Mouse (Mus musculus): ENCODE results near the gene Card14. TPM values are rescaled to one million over a fixed set of nuclear protein-coding genes. Genes with fewer than 3 reads are reported as not detected.
A peak's percentile ranks its signal among the peaks of the same experiment; 100 is the strongest.

The Card14 gene
- polyA plus RNA-seq, 1 experiment from 2014 or later: 3.2 TPM

DNA sequence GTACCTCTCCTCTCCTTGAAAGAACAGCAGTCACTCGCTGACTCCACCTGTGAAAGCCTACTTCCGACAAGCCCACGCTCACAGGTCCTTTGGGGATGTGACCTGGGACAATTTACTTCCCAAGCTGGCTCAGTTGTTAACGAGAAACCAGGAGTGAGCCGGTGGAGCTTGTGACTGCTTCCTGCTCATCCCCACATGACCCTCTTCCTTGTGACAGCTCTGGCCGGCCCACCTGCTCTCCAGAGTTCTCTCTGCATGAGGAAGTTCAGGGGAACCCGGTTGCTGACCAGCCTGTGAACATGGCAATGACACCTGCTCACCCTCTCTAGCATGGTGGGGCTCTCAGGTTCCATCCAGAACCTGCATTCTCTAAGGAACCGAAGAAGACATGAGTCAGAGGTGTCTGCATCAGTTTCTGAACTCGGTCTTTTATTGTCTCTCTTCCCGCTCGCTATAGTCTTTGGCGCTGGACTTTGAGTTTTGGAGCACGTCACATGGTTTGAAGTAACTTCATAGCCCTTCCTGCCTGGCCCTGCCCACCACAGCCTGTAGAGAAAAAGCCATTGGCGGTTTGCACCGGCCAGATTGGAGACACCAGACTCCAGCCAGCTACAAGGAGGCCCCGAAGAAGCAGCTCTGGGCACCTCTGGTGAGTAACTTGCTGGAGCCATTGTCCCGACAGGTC, 6.8 kb downstream of the Card14 start:
- peak; percentile 65; the same call in 1 of the 2 replicates for ATAC-seq (ENCODE audit: insufficient read depth, low FRiP score)
- no peaks in the 10 kb centered on the region for H3K36me3 ChIP-seq (ENCODE audit: control insufficient read depth, insufficient read depth, low read length)
- no peaks in the 10 kb centered on the region for H3K4me1 ChIP-seq (ENCODE audit: control insufficient read depth, insufficient read depth, low read length)
- H3K9me3 ChIP-seq (replicated peaks; ENCODE audit: control insufficient read depth, low read length): no peaks in the 10 kb centered on the region
- H3K9ac ChIP-seq (ENCODE audit: low read length): no peak overlapping the region; the same call in 1 of the 2 replicates
- H3K4me3 ChIP-seq (replicated peaks; ENCODE audit: low read length): no peak overlapping the region
- no peaks in the 10 kb centered on the region for H3K27me3 ChIP-seq (ENCODE audit: control insufficient read depth, insufficient read depth, low read length)
- 68% methylated on average over 17 of the region's 17 CpGs for WGBS
- H3K27ac ChIP-seq (ENCODE audit: low read length): no peak overlapping the region
- no peak overlapping the region for H3K4me2 ChIP-seq (ENCODE audit: low read depth, low read length)

DNA sequence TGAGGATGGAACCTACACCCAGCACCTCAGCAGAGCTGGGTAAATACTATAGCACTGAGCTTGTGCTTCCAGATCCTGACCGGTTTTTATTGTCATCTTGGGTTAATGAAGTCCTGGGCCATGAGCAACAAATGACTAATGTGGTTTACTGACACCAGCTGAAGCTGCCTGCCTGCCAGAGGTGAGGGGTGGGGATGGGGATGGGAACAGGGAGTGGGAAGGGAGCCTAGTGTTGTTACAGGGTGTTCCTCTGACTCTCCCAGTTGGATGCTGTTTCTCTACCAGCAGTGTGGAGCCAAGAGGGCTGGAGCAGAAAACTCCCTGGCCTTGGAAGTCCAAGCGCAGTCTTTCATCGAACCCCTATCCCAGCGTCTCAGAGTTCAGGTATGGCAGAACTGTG, 9.2 kb downstream of the Card14 start:
- 76% methylated on average over 4 of the region's 4 CpGs for WGBS
- no peaks in the 10 kb centered on the region for H3K9me3 ChIP-seq (replicated peaks; ENCODE audit: control insufficient read depth, low read length)
- no peak overlapping the region for H3K27ac ChIP-seq (ENCODE audit: low read length)
- no peaks in the 10 kb centered on the region for H3K36me3 ChIP-seq (ENCODE audit: control insufficient read depth, insufficient read depth, low read length)
- H3K4me2 ChIP-seq (ENCODE audit: low read depth, low read length): no peak overlapping the region
- no peaks in the 10 kb centered on the region for H3K4me1 ChIP-seq (ENCODE audit: control insufficient read depth, insufficient read depth, low read length)
- H3K4me3 ChIP-seq (replicated peaks; ENCODE audit: low read length): no peak overlapping the region
- no peaks in the 10 kb centered on the region for H3K27me3 ChIP-seq (ENCODE audit: control insufficient read depth, insufficient read depth, low read length)
- ATAC-seq (ENCODE audit: insufficient read depth, low FRiP score): no peak
- no peak overlapping the region for H3K9ac ChIP-seq (ENCODE audit: low read length)

DNA sequence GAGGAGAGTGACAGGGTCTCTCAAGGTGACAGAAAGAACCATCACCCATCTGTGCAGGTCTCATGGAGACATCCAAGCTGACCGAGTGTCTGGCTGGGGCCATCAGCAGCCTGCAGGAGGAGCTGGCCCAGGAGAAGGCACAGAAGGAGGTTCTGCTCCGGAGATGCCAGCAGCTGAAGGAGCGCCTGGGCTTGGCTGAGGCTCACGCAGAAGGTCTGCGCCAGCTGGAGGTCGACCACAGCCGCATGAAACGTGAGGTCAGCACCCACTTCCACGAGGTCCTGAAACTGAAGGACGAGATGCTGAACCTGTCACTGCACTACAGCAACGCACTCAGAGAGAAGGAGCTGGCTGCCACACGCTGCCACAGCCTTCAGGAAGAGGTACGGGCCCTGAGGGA, 15.0 kb downstream of the Card14 start:
- 73% methylated on average over 13 of the region's 13 CpGs for WGBS
- Histone ChIP-seq H3K27me3 (ENCODE audit: control insufficient read depth, insufficient read depth, low read length) (no peaks in the 10 kb centered on the region), H3K9me3 (replicated peaks; ENCODE audit: control insufficient read depth, low read length) (no peaks in the 10 kb centered on the region), H3K27ac (ENCODE audit: low read length) (no peak overlapping the region), H3K36me3 (ENCODE audit: control insufficient read depth, insufficient read depth, low read length) (no peaks in the 10 kb centered on the region), H3K9ac (ENCODE audit: low read length) (no peak overlapping the region), H3K4me1 (ENCODE audit: control insufficient read depth, insufficient read depth, low read length) (no peaks in the 10 kb centered on the region), H3K4me2 (ENCODE audit: low read depth, low read length) (no peak overlapping the region), H3K4me3 (replicated peaks; ENCODE audit: low read length) (no peak overlapping the region)
- ATAC-seq (ENCODE audit: insufficient read depth, low FRiP score): no peak

DNA sequence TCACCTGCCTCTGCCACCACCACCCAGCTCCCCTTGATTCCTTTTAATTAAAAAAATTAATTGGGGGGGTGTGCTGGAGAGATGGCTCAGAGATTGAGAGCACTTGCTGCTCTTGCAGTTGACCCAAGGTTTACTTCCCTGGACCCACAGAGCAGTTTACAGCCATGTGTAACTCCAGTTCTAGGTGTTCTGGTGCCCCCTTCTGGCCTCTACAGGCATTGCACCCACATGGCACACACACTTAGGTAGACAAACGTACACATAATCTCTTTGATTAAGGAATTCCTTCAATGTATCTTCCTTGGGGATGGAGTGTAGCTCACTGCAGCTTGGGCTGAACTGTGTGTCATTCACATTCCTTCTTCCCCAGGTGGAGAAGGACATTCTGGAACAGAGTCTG, 17.5 kb downstream of the Card14 start:
- H3K36me3 ChIP-seq (ENCODE audit: control insufficient read depth, insufficient read depth, low read length): no peaks in the 10 kb centered on the region
- no peaks in the 10 kb centered on the region for H3K4me1 ChIP-seq (ENCODE audit: control insufficient read depth, insufficient read depth, low read length)
- H3K4me3 ChIP-seq (replicated peaks; ENCODE audit: low read length): no peak overlapping the region
- H3K27me3 ChIP-seq (ENCODE audit: control insufficient read depth, insufficient read depth, low read length): no peaks in the 10 kb centered on the region
- 76% methylated on average over 1 of the region's 1 CpGs for WGBS
- no peak overlapping the region for H3K9ac ChIP-seq (ENCODE audit: low read length)
- no peak overlapping the region for H3K27ac ChIP-seq (ENCODE audit: low read length)
- no peak for ATAC-seq (ENCODE audit: insufficient read depth, low FRiP score)
- no peaks in the 10 kb centered on the region for H3K9me3 ChIP-seq (replicated peaks; ENCODE audit: control insufficient read depth, low read length)
- H3K4me2 ChIP-seq (ENCODE audit: low read depth, low read length): no peak overlapping the region

DNA sequence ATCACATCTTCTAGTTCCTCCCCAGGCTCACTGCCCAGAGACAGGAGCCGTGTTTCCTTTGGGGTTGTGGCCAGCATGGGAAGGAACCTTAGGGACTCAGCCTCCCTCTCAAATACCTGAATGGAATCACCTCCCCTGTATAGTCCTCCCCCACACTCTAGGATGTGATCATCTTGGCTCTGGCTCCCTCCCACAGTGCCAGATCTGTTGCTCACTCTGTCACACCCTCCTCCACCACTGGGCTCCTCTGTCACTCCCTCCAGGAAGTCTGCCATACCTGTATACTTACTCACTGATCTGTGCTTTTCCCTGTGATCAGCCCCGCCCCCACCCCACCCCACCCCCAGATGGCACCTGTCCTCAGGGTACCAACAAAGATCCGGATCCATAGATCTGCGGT, 23.0 kb downstream of the Card14 start:
- H3K9ac ChIP-seq (ENCODE audit: low read length): no peak overlapping the region
- no peaks in the 10 kb centered on the region for H3K4me1 ChIP-seq (ENCODE audit: control insufficient read depth, insufficient read depth, low read length)
- 0 out of 2 replicates have a peak, but pooled peaks have one; percentile 49 for ATAC-seq (ENCODE audit: insufficient read depth, low FRiP score)
- no peak overlapping the region for H3K27ac ChIP-seq (ENCODE audit: low read length)
- H3K9me3 ChIP-seq (replicated peaks; ENCODE audit: control insufficient read depth, low read length): no peaks in the 10 kb centered on the region
- no peak overlapping the region for H3K4me2 ChIP-seq (ENCODE audit: low read depth, low read length)
- H3K27me3 ChIP-seq (ENCODE audit: control insufficient read depth, insufficient read depth, low read length): no peaks in the 10 kb centered on the region
- H3K4me3 ChIP-seq (replicated peaks; ENCODE audit: low read length): no peak overlapping the region
- 57% methylated on average over 4 of the region's 4 CpGs for WGBS
- H3K36me3 ChIP-seq (ENCODE audit: control insufficient read depth, insufficient read depth, low read length): no peaks in the 10 kb centered on the region

DNA sequence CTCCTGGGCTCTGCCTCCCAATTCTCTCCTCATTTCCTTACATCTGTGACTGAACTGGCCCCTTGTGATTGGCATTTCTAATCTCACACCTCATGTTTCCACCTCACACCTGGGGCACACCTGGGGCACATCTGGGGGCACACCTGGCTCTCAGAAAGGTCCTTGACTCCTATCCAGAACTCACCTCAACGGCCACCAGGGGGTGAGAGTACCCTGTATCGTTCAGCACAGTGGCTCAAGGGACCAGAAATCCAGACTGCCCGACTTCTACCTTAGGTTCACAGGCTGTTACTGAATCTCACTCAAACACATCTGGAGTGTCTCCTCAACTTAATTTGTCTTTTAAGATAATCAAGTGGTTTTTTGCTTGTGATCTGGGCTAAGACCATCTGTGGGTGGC, 24.4 kb downstream of the Card14 start:
- Histone ChIP-seq H3K4me2 (ENCODE audit: low read depth, low read length) (no peak overlapping the region), H3K36me3 (ENCODE audit: control insufficient read depth, insufficient read depth, low read length) (no peaks in the 10 kb centered on the region), H3K9ac (ENCODE audit: low read length) (no peak overlapping the region), H3K4me3 (replicated peaks; ENCODE audit: low read length) (no peak overlapping the region), H3K4me1 (ENCODE audit: control insufficient read depth, insufficient read depth, low read length) (no peaks in the 10 kb centered on the region), H3K27ac (ENCODE audit: low read length) (no peak overlapping the region), H3K9me3 (replicated peaks; ENCODE audit: control insufficient read depth, low read length) (no peaks in the 10 kb centered on the region), H3K27me3 (ENCODE audit: control insufficient read depth, insufficient read depth, low read length) (no peaks in the 10 kb centered on the region)
- 39% methylated on average over 3 of the region's 3 CpGs for WGBS
- no peak for ATAC-seq (ENCODE audit: insufficient read depth, low FRiP score)

DNA sequence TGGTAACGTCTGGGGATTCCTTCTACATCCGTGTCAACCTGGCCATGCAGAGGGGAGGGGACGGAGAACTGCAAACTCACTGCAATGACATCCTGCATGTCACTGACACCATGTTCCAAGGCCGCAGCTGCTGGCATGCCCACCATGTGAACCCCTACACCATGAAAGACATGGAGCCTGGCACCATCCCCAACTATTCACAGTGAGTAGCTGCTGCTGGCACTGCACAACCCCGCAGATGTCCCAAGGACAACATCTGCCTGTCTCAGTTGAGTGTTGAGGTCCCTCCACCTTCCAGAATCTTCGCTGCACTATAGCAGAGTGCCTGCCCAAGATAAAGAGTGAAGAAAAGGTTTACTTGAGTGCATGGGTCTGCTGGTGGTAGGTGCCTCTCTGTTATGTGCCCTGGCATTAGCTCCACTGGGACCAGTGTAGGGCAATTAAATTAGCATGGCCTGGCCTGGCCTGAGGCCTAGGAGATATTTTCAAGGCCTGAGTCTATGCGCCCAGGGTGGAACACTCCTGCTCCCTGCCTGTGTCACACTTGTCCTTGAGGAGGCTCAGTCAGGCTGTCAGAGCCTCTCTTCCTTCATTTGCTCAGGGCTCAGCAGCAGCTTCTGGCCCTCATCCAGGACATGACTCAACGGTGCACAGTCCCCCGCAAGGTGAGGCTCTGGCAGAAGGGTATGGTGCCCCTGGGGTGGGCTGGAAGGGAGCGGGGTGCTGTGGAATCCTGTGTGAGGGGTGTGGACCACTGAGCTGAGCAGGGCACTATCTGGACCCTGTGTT, 30.9 kb downstream of the Card14 start:
- Histone ChIP-seq H3K4me3 (replicated peaks; ENCODE audit: low read length) (no peak overlapping the region), H3K27ac (ENCODE audit: low read length) (no peak overlapping the region), H3K9ac (ENCODE audit: low read length) (no peak overlapping the region), H3K36me3 (ENCODE audit: control insufficient read depth, insufficient read depth, low read length) (no peaks in the 10 kb centered on the region), H3K4me2 (ENCODE audit: low read depth, low read length) (no peak overlapping the region), H3K4me1 (ENCODE audit: control insufficient read depth, insufficient read depth, low read length) (no peaks in the 10 kb centered on the region), H3K27me3 (ENCODE audit: control insufficient read depth, insufficient read depth, low read length) (no peaks in the 10 kb centered on the region), H3K9me3 (replicated peaks; ENCODE audit: control insufficient read depth, low read length) (no peaks in the 10 kb centered on the region)
- WGBS: 76% methylated on average over 10 of the region's 10 CpGs
- no peak for ATAC-seq (ENCODE audit: insufficient read depth, low FRiP score)

DNA sequence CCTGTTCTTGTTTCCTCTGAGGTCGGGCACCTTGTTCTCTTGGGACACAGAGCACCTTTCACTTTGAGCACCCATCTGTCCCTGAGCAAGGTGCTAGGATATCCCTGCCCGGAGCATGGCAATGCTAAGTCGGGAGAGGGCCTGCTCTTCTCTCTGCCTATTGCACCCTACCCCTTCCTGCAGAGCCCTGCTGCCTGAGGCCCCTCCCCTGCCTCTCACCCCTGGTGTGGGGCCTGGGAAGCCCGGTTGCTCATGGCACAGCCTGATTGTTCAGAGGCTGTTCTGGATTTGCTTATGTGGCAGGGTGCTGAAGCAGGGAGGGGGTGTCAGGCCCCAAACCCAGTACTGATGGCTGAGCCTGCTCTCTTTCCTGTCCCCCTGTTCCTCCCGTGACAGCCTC, 31.6 kb downstream of the Card14 start:
- H3K27ac ChIP-seq (ENCODE audit: low read length): no peak overlapping the region
- no peaks in the 10 kb centered on the region for H3K27me3 ChIP-seq (ENCODE audit: control insufficient read depth, insufficient read depth, low read length)
- H3K4me1 ChIP-seq (ENCODE audit: control insufficient read depth, insufficient read depth, low read length): no peaks in the 10 kb centered on the region

DNA sequence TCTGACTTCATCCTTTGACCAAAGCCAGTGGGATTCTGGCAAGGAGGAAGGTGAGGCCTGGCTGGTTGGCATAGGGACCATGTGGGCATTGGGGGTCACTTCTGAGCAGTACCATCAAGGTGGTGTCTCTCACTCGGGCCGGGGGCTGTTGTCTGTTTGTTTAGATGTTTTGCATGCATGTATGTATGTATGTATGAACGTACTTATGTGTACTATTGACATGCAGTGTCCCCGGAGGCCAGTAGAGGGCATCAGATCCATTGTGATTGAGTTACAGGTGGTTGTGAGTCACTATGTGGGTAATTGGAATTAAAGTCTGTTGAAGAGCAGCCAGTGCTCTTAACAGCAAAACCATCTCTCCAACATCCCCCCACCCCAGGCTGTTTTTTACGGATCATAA, 32.1 kb downstream of the Card14 start:
- no peaks in the 10 kb centered on the region for H3K4me1 ChIP-seq (ENCODE audit: control insufficient read depth, insufficient read depth, low read length)
- H3K4me3 ChIP-seq (replicated peaks; ENCODE audit: low read length): no peak overlapping the region
- no peaks in the 10 kb centered on the region for H3K9me3 ChIP-seq (replicated peaks; ENCODE audit: control insufficient read depth, low read length)
- no peak overlapping the region for H3K4me2 ChIP-seq (ENCODE audit: low read depth, low read length)
- 3% methylated on average over 5 of the region's 5 CpGs for WGBS
- H3K27me3 ChIP-seq (ENCODE audit: control insufficient read depth, insufficient read depth, low read length): no peaks in the 10 kb centered on the region
- H3K9ac ChIP-seq (ENCODE audit: low read length): no peak overlapping the region
- H3K36me3 ChIP-seq (ENCODE audit: control insufficient read depth, insufficient read depth, low read length): no peaks in the 10 kb centered on the region
- H3K27ac ChIP-seq (ENCODE audit: low read length): no peak overlapping the region
- peak; percentile 55; the same call in 1 of the 2 replicates for ATAC-seq (ENCODE audit: insufficient read depth, low FRiP score)

More for the DNA sequence above, 31.6 kb downstream of the Card14 start:
- Histone ChIP-seq H3K9ac (ENCODE audit: low read length) (no peak overlapping the region), H3K9me3 (replicated peaks; ENCODE audit: control insufficient read depth, low read length) (no peaks in the 10 kb centered on the region), H3K4me3 (replicated peaks; ENCODE audit: low read length) (no peak overlapping the region), H3K4me2 (ENCODE audit: low read depth, low read length) (no peak overlapping the region), H3K36me3 (ENCODE audit: control insufficient read depth, insufficient read depth, low read length) (no peaks in the 10 kb centered on the region)
- 41% methylated on average over 5 of the region's 5 CpGs for WGBS
- 0 out of 2 replicates have a peak, but pooled peaks have one; percentile 22 for ATAC-seq (ENCODE audit: insufficient read depth, low FRiP score)
